Mouse (Mus musculus) bone marrow macrophage, adult 2 months (primary cell): Measurements from ENCODE around the gene Psmd13.

ENCODE experiments used
- CTCF ChIP-seq: IDR thresholded peaks from 2 replicates; pipeline ENCODE4 v1.5.1; 2012; ENCODE audit warnings: low read depth, mild to moderate bottlenecking, low read length, moderate library complexity
- POLR2A ChIP-seq: IDR thresholded peaks from 2 replicates; pipeline ENCODE4 v1.6.1; 2012; ENCODE audit warnings: mild to moderate bottlenecking, low read depth, low read length, borderline replicate concordance

DNA sequence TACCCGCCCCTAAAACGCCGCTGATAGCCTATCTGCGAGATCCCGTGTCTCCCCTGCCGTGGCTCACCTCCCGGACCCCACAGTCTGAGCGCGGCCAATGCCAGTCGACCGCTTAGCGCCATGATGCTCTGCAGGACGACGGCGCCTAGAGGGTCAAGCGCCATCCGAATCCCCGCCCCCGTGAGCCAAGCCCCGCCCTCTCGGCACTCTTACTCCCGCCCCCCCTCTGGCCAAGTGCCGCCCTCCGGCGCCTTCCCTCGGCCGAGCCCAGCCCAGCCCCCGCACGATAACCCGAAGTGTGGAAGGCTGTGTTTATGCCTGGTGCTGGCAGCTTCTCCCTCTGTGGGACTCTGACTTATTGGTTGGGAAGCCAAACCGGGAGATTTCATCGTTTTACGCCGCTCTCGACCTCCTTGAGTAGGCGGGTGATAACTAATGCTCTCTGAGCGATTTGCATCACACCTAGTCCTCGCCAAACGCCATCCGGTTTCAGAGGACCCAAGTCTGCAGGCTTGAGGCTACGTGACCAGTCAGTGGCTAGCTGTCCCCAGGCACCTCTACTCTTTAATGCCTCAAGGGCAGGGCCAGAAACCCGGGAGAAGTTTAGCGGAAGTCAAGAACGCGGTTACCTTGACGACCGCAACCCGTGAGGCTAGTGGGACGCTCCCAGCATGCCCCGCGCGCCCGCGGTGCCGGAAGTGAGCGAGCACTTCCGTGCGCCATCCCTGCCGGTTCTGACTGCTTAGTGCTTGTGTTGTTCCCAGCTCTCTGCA, at the start of gene Psmd13, which contains the start of gene Sirt3:
- TF ChIP-seq POLR2A, result no peak
- no peak for TF ChIP-seq CTCF
